Mouse (Mus musculus) thymus, postnatal 36 days (tissue): Measurements from ENCODE around the gene Cd3eap.

Experiments
- DNase-seq, 2 experiments: peaks; one replicate each; pipeline ENCODE4 v3.0.0; 2022; ENCODE audit warnings: mixed read lengths in 2 of 2

Gene Cd3eap

DNA sequence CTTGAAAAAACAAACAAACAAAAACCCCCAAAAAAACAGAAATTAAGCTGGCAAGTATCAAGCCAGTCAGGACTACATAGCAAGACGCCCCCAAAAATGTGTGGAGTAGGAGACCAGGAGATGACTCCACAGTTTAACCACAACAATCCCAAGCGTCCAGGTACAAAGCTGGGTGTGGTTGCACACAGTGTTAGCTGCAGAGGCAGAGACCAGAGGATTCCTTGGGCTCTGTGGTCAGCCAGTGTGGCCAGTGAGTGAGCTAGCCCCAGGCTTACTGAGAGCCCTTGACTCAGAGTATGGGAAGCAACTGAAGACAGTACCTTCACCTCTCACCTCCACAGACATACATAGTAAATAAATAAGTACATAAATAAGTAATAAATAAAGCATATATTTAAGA is 27.4 kb downstream of the Cd3eap start:
- no peak for DNase-seq

- no peak for DNase-seq
Observed at GRCm38 (mm10) chr7:19328425-19328824, 30.9 kb downstream of the Cd3eap start.

DNA sequence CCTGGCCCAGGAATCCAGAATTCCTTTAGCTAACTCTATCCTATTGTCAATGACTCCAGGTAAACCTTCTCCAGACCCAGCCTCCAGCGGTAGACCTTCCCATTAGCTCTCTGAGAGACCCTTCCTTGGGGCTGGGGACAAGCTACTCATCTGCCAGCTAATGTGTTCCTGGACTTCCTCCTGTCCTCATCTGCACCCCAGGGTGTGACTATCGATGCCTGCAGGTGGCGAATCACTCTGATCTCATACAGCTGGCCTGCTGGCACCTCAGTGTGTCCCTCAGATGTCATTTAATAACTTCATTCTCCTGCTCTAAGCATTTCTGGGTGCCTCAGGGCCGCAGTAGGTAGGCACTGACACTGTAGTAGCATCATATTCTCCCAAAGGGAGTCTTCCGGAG is 31.5 kb downstream of the Cd3eap start:
- no peak for DNase-seq

DNA sequence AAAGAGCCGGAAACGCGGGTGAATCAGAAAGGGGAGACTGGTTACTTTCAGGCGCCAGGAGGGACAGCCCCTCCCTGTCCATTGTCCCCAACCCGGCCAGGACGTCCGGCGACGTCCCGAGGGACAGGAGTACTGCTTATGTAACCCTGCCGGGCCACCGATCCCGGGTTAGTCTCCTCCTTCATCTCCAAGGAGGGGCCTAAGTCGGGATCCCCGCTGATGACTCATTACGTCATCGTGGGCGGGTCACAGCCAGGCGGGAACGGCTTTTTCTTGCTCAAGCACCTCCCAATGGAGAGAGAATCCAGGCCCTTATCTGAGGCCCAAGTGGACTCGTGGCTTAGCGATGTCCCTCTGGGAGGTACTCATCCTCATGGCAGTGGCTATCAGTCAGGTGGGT is 32.2 kb downstream of the Cd3eap start:
- DNase-seq: no peak

- peak in 1 of 2 experiments; percentile 51 for DNase-seq
Observed at GRCm38 (mm10) chr7:19326359-19326758, 32.9 kb downstream of the Cd3eap start.

DNA sequence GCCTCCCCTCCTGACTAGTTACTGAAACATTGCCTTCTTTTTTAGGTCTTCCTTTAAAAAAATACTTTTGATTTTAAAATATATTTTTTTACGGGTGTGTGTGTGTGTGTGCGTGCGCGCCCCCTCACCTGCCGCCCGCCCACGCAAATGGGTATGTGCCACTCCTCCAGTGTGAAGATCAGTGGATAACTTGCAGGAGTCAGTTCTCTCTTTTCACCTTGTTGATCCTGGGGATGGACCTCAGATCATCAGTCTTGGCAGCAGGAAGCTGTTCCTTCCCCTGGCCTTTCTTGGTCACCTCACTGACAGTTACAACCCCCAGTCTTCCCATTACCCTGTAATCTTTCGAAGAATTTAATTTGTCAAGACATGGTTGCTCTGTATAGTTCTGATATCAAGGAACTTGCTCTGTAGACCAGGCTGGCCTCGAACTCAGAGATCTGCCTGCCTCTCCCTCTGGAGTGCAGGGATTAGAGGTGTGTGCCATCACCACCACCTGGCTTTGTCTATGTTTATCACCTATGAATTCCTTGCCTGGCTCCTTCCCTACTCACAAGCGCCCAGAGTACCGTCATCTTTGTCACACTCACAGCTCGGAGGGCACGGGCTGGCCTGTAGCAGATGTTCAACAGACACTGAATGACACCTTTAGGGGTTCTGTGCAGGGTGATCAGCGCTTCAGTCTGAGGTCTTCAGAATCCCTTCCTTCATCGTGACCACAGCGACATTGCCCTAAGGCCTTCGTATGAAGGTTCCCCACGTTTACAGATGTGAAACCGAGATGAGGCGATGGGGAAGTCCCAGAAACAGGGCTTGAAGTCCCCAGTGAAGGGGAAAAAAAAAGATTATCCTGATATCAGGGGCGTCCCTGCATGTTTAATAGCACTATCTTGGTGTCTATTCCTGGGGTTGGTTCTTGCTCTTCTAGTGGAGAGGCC is 33.8 kb downstream of the Cd3eap start:
- no peak for DNase-seq

DNA sequence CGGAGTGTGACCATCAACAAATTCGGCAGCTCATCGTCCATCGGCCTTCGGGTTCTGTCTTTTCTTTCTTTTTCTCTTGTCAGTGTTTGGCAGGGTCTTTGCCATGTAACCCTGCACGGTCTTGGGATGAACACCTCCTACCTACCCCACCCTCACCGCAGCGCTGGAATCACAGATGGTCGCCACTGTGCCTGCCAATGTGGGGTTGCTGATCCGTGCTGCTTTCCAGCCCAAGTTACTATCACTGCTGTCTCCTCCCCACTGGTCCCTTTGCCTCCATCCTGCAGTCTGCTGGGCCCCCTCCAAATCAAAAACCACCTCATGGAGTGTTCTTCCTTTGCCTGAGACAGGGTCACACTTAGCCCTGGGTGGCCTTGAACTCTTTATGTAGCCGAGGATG is 35.1 kb downstream of the Cd3eap start:
- no peak for DNase-seq

- no peak for DNase-seq
Observed at GRCm38 (mm10) chr7:19322489-19322888, 36.8 kb downstream of the Cd3eap start.

- DNase-seq: no peak
Observed at GRCm38 (mm10) chr7:19321464-19321863, 37.8 kb downstream of the Cd3eap start.

- no peak for DNase-seq
Observed at GRCm38 (mm10) chr7:19320637-19321036, 38.6 kb downstream of the Cd3eap start.

DNA sequence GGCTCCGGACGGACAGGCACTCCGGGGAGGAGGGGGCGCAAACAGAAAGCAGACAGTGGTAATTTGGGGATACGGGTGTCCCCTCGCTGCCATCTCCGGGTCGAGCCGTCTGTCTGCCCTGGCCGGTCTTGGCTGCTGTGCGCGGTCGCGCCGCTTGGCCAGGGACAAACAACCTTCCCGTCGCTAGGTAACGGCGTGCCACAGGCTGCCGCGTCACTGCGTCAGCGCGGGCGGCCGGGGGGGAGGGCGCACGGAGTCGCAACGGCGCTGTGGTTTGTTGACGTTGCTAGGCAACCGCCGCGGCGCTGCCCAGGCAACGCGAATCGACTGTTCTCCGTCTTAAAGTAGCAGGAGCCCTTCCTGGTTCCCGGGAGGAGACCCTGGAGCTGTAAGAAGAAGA is 39.4 kb downstream of the Cd3eap start:
- peak; percentile 86 to 91 for DNase-seq

DNA sequence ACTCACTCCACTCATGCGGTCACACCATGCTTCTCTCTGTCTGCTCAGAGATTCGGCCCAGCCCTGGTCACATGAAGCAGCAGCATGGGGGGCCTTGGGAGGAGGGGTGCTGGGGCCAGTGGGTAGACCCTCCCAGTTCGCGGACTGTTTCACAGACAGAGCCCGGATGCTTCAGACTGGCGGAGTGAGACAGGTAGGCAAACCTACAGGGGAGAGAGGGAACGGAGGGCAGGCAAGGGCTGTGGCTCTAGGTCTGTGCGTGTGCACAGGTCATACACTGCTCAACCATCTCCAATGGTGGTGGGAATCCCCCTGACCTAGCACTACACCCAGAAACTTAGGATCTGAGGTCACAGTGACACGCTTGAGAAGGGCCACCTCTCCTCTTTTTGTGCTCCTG is 39.8 kb downstream of the Cd3eap start:
- DNase-seq: no peak

- DNase-seq: no peak
Observed at GRCm38 (mm10) chr7:19318676-19319075, 40.6 kb downstream of the Cd3eap start.

GRCm38 (mm10) chr7:19318201-19318600 is 41.1 kb downstream of the Cd3eap start:
- no peak for DNase-seq

DNA sequence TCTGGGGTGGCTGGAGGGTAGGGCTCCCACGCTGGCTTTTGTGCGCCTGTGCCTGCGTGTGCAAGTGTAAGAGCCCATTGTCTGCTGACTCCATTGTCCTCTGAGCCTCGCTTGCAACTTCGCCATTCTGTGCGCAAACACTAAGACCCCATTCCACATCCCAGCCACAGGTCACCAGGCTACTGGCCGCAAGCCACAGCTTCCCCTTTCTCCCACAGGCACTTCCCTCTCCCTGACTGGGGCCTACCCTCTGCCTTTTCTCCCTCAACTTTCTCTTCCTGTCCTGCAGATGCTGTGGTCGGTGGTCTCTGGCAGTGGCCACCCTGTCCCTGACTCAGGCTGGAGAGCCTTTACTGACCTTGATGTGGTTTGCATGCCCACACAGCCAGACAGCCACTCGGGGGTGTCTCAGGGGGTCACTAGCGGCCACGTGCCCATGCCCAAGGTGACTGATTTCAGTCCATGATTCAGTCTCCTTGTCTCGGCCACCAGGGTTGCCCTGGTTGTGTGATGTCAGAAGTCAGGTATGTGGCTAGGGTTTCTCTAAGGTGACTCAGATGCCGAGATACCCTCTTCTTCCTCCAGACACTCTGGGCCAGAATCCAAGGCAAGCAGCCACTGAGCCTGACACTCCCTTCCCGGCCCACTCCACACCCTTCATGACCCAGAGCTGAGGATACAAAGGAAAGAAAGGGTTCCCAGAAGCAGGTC is 42.7 kb downstream of the Cd3eap start:
- DNase-seq: no peak

DNA sequence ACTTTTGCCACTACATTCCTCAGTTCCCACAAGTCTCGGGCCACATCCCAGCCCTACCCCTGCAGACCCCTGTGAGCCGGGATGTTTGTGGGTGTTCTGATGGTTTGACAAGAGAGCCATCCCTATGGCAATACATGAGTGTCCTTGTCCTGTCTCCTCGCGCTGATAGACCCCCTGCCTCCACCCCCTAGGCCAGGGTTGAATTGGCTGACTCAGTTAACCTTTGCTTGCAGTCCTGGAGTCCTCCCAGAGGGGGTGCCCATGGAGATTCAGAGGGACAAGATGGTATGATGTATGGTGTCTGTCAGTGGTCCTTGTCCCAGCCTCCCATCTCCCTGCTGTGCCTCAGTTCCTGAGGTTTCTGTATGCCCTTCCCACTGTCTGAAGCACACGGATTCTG is 45.2 kb downstream of the Cd3eap start:
- no peak for DNase-seq

GRCm38 (mm10) chr7:19311991-19312390 is 47.3 kb downstream of the Cd3eap start:
- no peak for DNase-seq

DNA sequence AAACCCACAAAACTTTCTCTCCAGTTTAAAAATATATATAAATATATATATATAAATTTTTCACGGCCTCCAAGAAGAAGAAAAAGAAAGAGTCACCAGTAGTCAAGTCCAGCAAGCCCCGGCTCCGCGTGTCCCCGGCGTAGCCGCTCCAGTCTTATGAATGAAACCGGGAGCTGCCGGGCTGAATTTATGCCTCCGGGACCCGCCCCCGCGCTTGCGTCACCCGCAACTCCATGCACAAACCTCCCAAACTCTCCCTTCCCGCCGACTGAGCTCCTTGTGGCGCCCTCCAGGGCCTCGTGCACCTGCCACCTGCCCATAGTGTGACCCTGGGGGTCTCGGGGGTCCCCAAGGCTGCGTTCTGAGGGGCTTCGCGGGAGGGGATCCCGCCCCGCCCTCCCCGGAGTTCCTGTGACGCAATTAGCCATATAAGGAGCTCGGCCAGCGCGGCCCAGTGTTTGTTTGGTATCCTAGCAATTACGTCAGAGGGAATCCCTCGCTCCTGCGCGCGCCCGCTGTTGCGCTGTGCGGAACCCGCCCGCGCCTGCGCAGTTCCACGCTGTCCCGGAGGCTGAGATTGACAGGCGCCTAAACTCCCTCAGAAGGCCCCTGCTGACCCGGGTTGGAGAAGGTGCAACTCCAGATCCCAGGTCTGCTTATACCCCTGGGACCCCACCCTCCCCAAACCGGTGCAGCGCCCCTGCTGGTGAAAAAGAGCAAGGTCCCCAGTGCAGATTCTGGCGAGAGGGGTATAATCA is 49.2 kb downstream of the Cd3eap start, which contains the start of gene Fosb:
TSS of gene Fosb (minus strand) at position 168 of the 758 bp plus-strand sequence.
- DNase-seq: peak; percentile 89 to 93

DNA sequence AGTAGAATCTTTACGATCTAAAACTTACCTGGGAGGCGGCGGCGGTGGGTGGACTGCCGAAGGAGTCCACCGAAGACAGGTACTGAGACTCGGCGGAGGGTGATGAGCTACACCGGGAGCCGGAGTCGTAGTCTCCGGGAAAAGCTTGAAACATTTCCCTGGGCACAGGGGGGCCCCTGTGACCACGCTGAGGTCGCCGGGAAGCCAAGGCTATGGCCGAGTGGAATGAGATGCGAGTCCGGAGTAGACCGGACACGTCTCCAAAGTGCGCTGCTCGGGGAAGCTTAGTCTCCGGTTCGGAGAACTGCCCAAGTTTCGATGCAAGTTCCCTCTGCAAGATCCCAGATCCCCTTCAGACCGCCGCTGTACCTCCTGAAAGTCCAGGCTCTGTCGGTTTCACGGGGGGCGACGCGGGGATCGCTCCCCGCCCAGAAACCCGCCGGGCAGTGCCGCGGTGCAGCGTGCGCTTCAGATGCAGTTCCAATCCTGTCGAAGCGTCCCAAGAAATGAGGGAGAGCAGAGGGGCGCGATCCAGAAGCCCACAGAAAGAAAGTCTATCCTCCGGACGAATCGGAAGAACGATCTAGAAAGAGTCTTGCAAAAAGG is 49.9 kb downstream of the Cd3eap start:
- DNase-seq: no peak

GRCm38 (mm10) chr7:19308454-19309277 is 50.6 kb downstream of the Cd3eap start:
- peak; percentile 94 to 96 for DNase-seq

GRCm38 (mm10) chr7:19307739-19308453 is 51.4 kb downstream of the Cd3eap start:
- DNase-seq: peak in 1 of 2 experiments; percentile 61
